Mouse (Mus musculus): Measurements from ENCODE around the gene Gm5414.

The Gm5414 gene

GRCm38 (mm10) chr15:101627884-101628283, at the start of gene Gm5414:
Gene Gm5414, minus strand, starts transcription at chr15:101628188.
- in situ Hi-C loops (cut with MboI, MseI) = no loop called here

DNA sequence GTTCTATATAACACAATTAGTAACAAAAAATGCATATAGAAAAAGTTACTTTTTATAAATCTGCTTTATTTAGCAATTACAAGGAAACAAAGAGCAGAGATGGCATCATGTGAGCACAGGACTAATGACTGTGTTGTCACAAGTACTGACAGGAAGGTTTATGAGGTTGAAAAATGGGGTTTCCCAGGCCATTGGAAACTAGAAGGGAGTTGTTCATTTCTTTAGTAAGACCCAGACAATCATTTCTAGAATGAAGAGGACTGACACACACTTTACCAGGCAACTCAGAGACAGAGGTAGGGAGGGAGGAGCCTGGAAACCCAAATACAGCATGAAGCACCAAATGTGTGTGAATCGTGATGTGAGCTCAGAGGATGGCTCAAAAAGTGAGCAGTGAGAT, 48.0 kb upstream of the Gm5414 start:
- in situ Hi-C loops (cut with MboI, MseI) = no loop called here

- in situ Hi-C loops (cut with MboI, MseI) = no loop called here
These were observed 24.8 kb upstream of the Gm5414 start for GRCm38 (mm10) chr15:101652736-101653265.

DNA sequence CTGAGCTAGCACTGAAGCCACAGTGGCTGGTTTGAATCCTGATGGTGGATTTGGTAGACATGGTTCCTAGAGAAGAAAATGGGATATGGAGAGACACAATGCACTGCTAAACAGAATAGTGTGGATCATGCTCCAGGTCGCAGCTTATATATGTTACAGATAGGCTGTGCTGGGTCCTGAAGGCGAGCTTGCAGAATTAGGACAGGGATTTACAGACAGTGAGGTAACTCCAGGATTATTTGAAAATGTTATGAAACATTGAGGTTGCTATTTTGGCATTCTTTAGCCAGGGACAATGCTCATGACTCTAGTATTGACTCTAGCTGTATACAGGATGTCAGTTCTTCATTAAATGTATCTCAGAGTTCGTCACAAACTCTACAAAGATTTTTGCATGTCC, 19.3 kb upstream of the Gm5414 start, which contains the start of gene Gm5478:
TSS of gene Gm5478 (minus strand) at position 101 of the 400 bp plus-strand sequence.
- in situ Hi-C loops (cut with MboI, MseI) = no loop called here

- in situ Hi-C loops (cut with MboI, MseI) = no loop called here
These were observed 28.9 kb downstream of the Gm5414 start for GRCm38 (mm10) chr15:101599123-101599522.

GRCm38 (mm10) chr15:101588216-101588615, 39.8 kb downstream of the Gm5414 start:
- in situ Hi-C loops (cut with MboI, MseI) = no loop called here

GRCm38 (mm10) chr15:101584456-101584855, 43.5 kb downstream of the Gm5414 start:
- in situ Hi-C loops (cut with MboI, MseI) = no loop called here

GRCm38 (mm10) chr15:101583211-101583965, 44.6 kb downstream of the Gm5414 start:
- in situ Hi-C loops (cut with MboI, MseI) = no loop called here

- in situ Hi-C loops (cut with MboI, MseI) = no loop called here
These were observed 46.3 kb downstream of the Gm5414 start for GRCm38 (mm10) chr15:101581701-101582100.

GRCm38 (mm10) chr15:101575506-101575905, 52.5 kb downstream of the Gm5414 start:
- in situ Hi-C loops (cut with MboI, MseI) = no loop called here
